Mouse (Mus musculus): ENCODE measurements at regions not wholly inside any gene's neighbourhood (a gene's known extent, or its start where the extent isn't known, plus 50 kb on each side); places are given as distances from the start of the nearest gene placed in this dataset.

- H3K27me3 ChIP-seq (replicated peaks): no peaks in the 10 kb centered on the region
- peaks cover 16% of the 10 kb centered on the region for H3K79me2 ChIP-seq (replicated peaks; ENCODE audit: control insufficient read depth, extremely low read depth, insufficient read depth, poor library complexity, severe bottlenecking)
- peak overlapping the region; percentile 55 to 77 (median 65) for H3K4me3 ChIP-seq (replicated peaks in 1 of 3; ENCODE audit: low read depth in 2 of 3, low read length in 2 of 3, poor library complexity in 1 of 3)
- peaks cover 15 to 35% of the 10 kb centered on the region in 2 experiments for H3K36me3 ChIP-seq (replicated peaks in 1 of 2; ENCODE audit: control insufficient read depth in 1 of 2, insufficient read depth in 1 of 2, low read length in 1 of 2)
- H3K9ac ChIP-seq (ENCODE audit: insufficient read depth, low read depth): peak overlapping the region; percentile 97
- TF ChIP-seq PAX5 (IDR thresholded peaks at IDR 0.05; ENCODE audit: low read length) (no peak), HCFC1 (IDR thresholded peaks at IDR 0.05; ENCODE audit: low read depth, low read length) (peak; percentile 42; the same call in 1 of the 2 replicates), GABPA (IDR thresholded peaks at IDR 0.05; ENCODE audit: insufficient replicate concordance, low read depth, low read length) (no peak), ZMIZ1 (IDR thresholded peaks at IDR 0.05; ENCODE audit: low read depth, low read length) (peak; percentile 72; the same call in 1 of the 2 replicates), POLR2A (IDR thresholded peaks at IDR 0.05; ENCODE audit: low read depth, low read length) (peak; percentile 48), E2F4 (IDR thresholded peaks at IDR 0.05; ENCODE audit: insufficient replicate concordance, low read depth, low read length) (0 out of 2 replicates have a peak, but pooled peaks have one; percentile 10), ELF1 (IDR thresholded peaks at IDR 0.05; ENCODE audit: low read depth, low read length) (0 out of 2 replicates have a peak, but pooled peaks have one; percentile 34), MYC (IDR thresholded peaks at IDR 0.05; ENCODE audit: low read depth, low read length) (0 out of 2 replicates have a peak, but pooled peaks have one; percentile 4), TCF12 (IDR thresholded peaks at IDR 0.05; ENCODE audit: low read depth, low read length) (0 out of 2 replicates have a peak, but pooled peaks have one; percentile 18), BHLHE40 (IDR thresholded peaks at IDR 0.05; ENCODE audit: low read depth, low read length) (no peak), RCOR1 (conservative IDR thresholded peaks at IDR 0.05; ENCODE audit: low read depth, low read length) (no peak), SIN3A (IDR thresholded peaks at IDR 0.05; ENCODE audit: low read length) (peak; percentile 12; the same call in 1 of the 2 replicates), TBP (conservative IDR thresholded peaks at IDR 0.05; ENCODE audit: low read depth, low read length) (0 out of 2 replicates have a peak, but pooled peaks have one; percentile 36), ETS1 (conservative IDR thresholded peaks at IDR 0.05; ENCODE audit: low read depth, low read length) (0 out of 2 replicates have a peak, but pooled peaks have one; percentile 1), EP300 (IDR thresholded peaks at IDR 0.05; ENCODE audit: low read length) (no peak)
- peaks cover 10% of the 10 kb centered on the region for H3K9me3 ChIP-seq (replicated peaks; ENCODE audit: low read length)
- in situ Hi-C loops (cut with MboI; ENCODE audit: low pct_ligation_motif_present, low pct_unique_long_range_greater_than_20kb, low sequenced_read_pairs) (loop anchor here (5.0 to 10.0 kb wide), 2 partner anchors 72 to 130 kb away; no protein-coding TSS in a partner anchor), dilution Hi-C loops (cut with MboI; ENCODE audit: extremely low pct_ligation_motif_present, extremely low pct_unique_long_range_greater_than_20kb, low sequenced_read_pairs) (no loop called here)
- peak overlapping the region; percentile 69 for H3K4me2 ChIP-seq (ENCODE audit: insufficient read depth, low read depth, poor library complexity, severe bottlenecking)
- peak; percentile 58 for DNase-seq (ENCODE audit: extremely low read depth)
- H3K4me1 ChIP-seq (ENCODE audit: control insufficient read depth in 1 of 2, insufficient read depth in 2 of 2): peaks cover 19 to 46% of the 10 kb centered on the region in 2 experiments
- peak overlapping the region; percentile 99 for H3K27ac ChIP-seq (ENCODE audit: insufficient read depth, low read depth)
Observed at GRCm38 (mm10) chr9:116244619-116244899, 69.4 kb upstream of the Tgfbr2 start.

- H3K4me1 ChIP-seq (ENCODE audit: control insufficient read depth in 1 of 2, insufficient read depth in 2 of 2): peaks cover 19 to 46% of the 10 kb centered on the region in 2 experiments
- H3K4me3 ChIP-seq (replicated peaks in 1 of 3; ENCODE audit: low read depth in 2 of 3, low read length in 2 of 3, poor library complexity in 1 of 3): peak overlapping the region; percentile 55 to 77 (median 65)
- H3K79me2 ChIP-seq (replicated peaks; ENCODE audit: control insufficient read depth, extremely low read depth, insufficient read depth, poor library complexity, severe bottlenecking): peaks cover 16% of the 10 kb centered on the region
- peaks cover 15 to 30% of the 10 kb centered on the region in 2 experiments for H3K36me3 ChIP-seq (replicated peaks in 1 of 2; ENCODE audit: control insufficient read depth in 1 of 2, insufficient read depth in 1 of 2, low read length in 1 of 2)
- in situ Hi-C loops (cut with MboI; ENCODE audit: low pct_ligation_motif_present, low pct_unique_long_range_greater_than_20kb, low sequenced_read_pairs): loop anchor here (5.0 to 10.0 kb wide), 2 partner anchors 72 to 131 kb away; no protein-coding TSS in a partner anchor
- H3K27me3 ChIP-seq (replicated peaks): no peaks in the 10 kb centered on the region
- dilution Hi-C loops (cut with MboI; ENCODE audit: extremely low pct_ligation_motif_present, extremely low pct_unique_long_range_greater_than_20kb, low sequenced_read_pairs): no loop called here
- H3K9me3 ChIP-seq (replicated peaks; ENCODE audit: low read length): peaks cover 10% of the 10 kb centered on the region
- peak overlapping the region; percentile 97 for H3K9ac ChIP-seq (ENCODE audit: insufficient read depth, low read depth)
- peak overlapping the region; percentile 69 for H3K4me2 ChIP-seq (ENCODE audit: insufficient read depth, low read depth, poor library complexity, severe bottlenecking)
- peak overlapping the region; percentile 99 for H3K27ac ChIP-seq (ENCODE audit: insufficient read depth, low read depth)
- DNase-seq (ENCODE audit: extremely low read depth): peak; percentile 92
- TF ChIP-seq HCFC1 (IDR thresholded peaks at IDR 0.05; ENCODE audit: low read depth, low read length): peak; percentile 12; the same call in 1 of the 2 replicates
- TF ChIP-seq RAD21 (IDR thresholded peaks at IDR 0.05; ENCODE audit: low read depth, low read length): peak; percentile 31
- TF ChIP-seq JUND (conservative IDR thresholded peaks at IDR 0.05; ENCODE audit: low read depth, low read length): peak; percentile 59; the same call in 1 of the 2 replicates
- TF ChIP-seq ELF1 (IDR thresholded peaks at IDR 0.05; ENCODE audit: low read depth, low read length): no peak
- peak; percentile 94 for TF ChIP-seq TBP (conservative IDR thresholded peaks at IDR 0.05; ENCODE audit: low read depth, low read length)
- TF ChIP-seq MAX (IDR thresholded peaks at IDR 0.05; ENCODE audit: low read length): peak; percentile 63
- TF ChIP-seq USF1 (IDR thresholded peaks at IDR 0.05; ENCODE audit: low read depth, low read length): no peak
- peak; percentile 46; the same call in 1 of the 2 replicates for TF ChIP-seq MAZ (IDR thresholded peaks at IDR 0.05; ENCODE audit: low read depth, low read length)
- peak; percentile 78; the same call in 1 of the 2 replicates for TF ChIP-seq JUN (IDR thresholded peaks at IDR 0.05; ENCODE audit: insufficient read depth, low read depth, low read length)
- no peak for TF ChIP-seq NRF1 (IDR thresholded peaks at IDR 0.05; ENCODE audit: low read depth, low read length)
- 0 out of 2 replicates have a peak, but pooled peaks have one; percentile 36 for TF ChIP-seq RCOR1 (conservative IDR thresholded peaks at IDR 0.05; ENCODE audit: low read depth, low read length)
- TF ChIP-seq MEF2A (IDR thresholded peaks at IDR 0.05; ENCODE audit: borderline replicate concordance, low read depth, low read length): peak; percentile 88; the same call in 1 of the 2 replicates
- no peak for TF ChIP-seq ZC3H11A (IDR thresholded peaks at IDR 0.05; ENCODE audit: low read depth, low read length)
- 0 out of 2 replicates have a peak, but pooled peaks have one; percentile 36 for TF ChIP-seq KAT2A (IDR thresholded peaks at IDR 0.05; ENCODE audit: insufficient replicate concordance, low read length)
- TF ChIP-seq UBTF (IDR thresholded peaks at IDR 0.05; ENCODE audit: low read depth, low read length): 0 out of 2 replicates have a peak, but pooled peaks have one; percentile 59
- peak; percentile 72 for TF ChIP-seq MXI1 (IDR thresholded peaks at IDR 0.05; ENCODE audit: low read depth, low read length)
- TF ChIP-seq ZMIZ1 (IDR thresholded peaks at IDR 0.05; ENCODE audit: low read depth, low read length): no peak; the same call in none of the 2 replicates
- peak; percentile 94 for TF ChIP-seq IRF4 (IDR thresholded peaks at IDR 0.05; ENCODE audit: low read depth, low read length)
Observed at GRCm38 (mm10) chr9:116243775-116244618, 68.8 kb upstream of the Tgfbr2 start.
